Mouse (Mus musculus): ENCODE data around the gene Hoxd10. TPM values are rescaled to one million over a fixed set of nuclear protein-coding genes. Genes with fewer than 3 reads are reported as not detected.

Hoxd10 gene
- total RNA-seq, 2 experiments from 2014 or later, result not detected

- peak; percentile 41; the same call in 1 of the 2 replicates for ATAC-seq (replicated peaks; ENCODE audit: poor library complexity)
Measured at GRCm38 (mm10) chr2:74679980-74680379, 11.7 kb upstream of the Hoxd10 start.

GRCm38 (mm10) chr2:74680561-74681398 is 10.9 kb upstream of the Hoxd10 start:
- no peak for ATAC-seq (replicated peaks; ENCODE audit: poor library complexity)

GRCm38 (mm10) chr2:74681594-74682531 is 9.9 kb upstream of the Hoxd10 start:
- no peak for ATAC-seq (replicated peaks; ENCODE audit: poor library complexity)

- no peak for ATAC-seq (replicated peaks; ENCODE audit: poor library complexity)
Measured at GRCm38 (mm10) chr2:74682796-74683195, 8.9 kb upstream of the Hoxd10 start.

GRCm38 (mm10) chr2:74683471-74683951 is 8.2 kb upstream of the Hoxd10 start:
- no peak for ATAC-seq (replicated peaks; ENCODE audit: poor library complexity)

GRCm38 (mm10) chr2:74684106-74684505 is 7.6 kb upstream of the Hoxd10 start:
- ATAC-seq (replicated peaks; ENCODE audit: poor library complexity), result no peak

- ATAC-seq (replicated peaks; ENCODE audit: poor library complexity), result no peak
Measured at GRCm38 (mm10) chr2:74685059-74685603, 6.6 kb upstream of the Hoxd10 start.

- peak; percentile 72 for ATAC-seq (replicated peaks; ENCODE audit: poor library complexity)
Measured at GRCm38 (mm10) chr2:74686301-74686987, 5.3 kb upstream of the Hoxd10 start.

- ATAC-seq (replicated peaks; ENCODE audit: poor library complexity), result no peak
Measured at GRCm38 (mm10) chr2:74686988-74687697, 4.6 kb upstream of the Hoxd10 start.

- ATAC-seq (replicated peaks; ENCODE audit: poor library complexity), result no peak
Measured at GRCm38 (mm10) chr2:74687698-74688555, 3.8 kb upstream of the Hoxd10 start.

- no peak for ATAC-seq (replicated peaks; ENCODE audit: poor library complexity)
Measured at GRCm38 (mm10) chr2:74688795-74689573, 2.7 kb upstream of the Hoxd10 start.

- ATAC-seq (replicated peaks; ENCODE audit: poor library complexity), result no peak; the same call in 1 of the 2 replicates
Measured at GRCm38 (mm10) chr2:74689574-74690337, 2.0 kb upstream of the Hoxd10 start.

GRCm38 (mm10) chr2:74690338-74690716 is 1.4 kb upstream of the Hoxd10 start:
- no peak for ATAC-seq (replicated peaks; ENCODE audit: poor library complexity)

- ATAC-seq (replicated peaks; ENCODE audit: poor library complexity), result no peak
Measured at GRCm38 (mm10) chr2:74691995-74692807, 477 bp downstream of the Hoxd10 start.

- no peak for ATAC-seq (replicated peaks; ENCODE audit: poor library complexity)
Measured at GRCm38 (mm10) chr2:74692808-74693431, 1.2 kb downstream of the Hoxd10 start.

- ATAC-seq (replicated peaks; ENCODE audit: poor library complexity), result no peak
Measured at GRCm38 (mm10) chr2:74693432-74693827, 1.7 kb downstream of the Hoxd10 start.

All from megakaryocyte progenitor cell, adult 5-6 weeks (primary cell).